Mouse (Mus musculus): Measurements from ENCODE around the gene Prr7.

Gene Prr7

DNA sequence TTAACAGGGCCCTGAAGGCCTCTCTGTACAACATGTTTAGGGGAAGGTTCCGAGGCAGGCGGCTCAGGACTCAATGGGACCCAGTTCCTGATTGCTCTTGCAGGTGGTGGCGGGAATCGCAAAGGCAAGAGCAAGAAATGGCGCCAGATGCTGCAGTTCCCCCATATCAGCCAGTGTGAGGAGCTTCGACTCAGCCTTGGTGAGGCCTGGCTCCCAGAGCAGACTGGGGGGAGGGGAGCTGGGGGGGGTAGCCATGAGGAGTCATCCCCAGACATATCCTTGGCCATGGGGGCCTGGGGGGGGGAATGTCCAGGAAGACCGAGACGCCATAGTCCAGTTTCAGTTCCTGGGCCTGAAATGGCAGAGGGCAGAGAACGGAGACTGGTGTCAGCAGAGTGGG is 14.9 kb upstream of the Prr7 start:
- DNase-seq (ENCODE audit: low spot score) = no peak

GRCm38 (mm10) chr13:55449679-55450441 is 14.2 kb upstream of the Prr7 start:
- DNase-seq (ENCODE audit: low spot score) = no peak

GRCm38 (mm10) chr13:55450511-55450980 is 13.5 kb upstream of the Prr7 start:
- no peak for DNase-seq (ENCODE audit: low spot score)

- no peak for DNase-seq (ENCODE audit: low spot score)
Measured at GRCm38 (mm10) chr13:55451296-55451695, 12.8 kb upstream of the Prr7 start.

DNA sequence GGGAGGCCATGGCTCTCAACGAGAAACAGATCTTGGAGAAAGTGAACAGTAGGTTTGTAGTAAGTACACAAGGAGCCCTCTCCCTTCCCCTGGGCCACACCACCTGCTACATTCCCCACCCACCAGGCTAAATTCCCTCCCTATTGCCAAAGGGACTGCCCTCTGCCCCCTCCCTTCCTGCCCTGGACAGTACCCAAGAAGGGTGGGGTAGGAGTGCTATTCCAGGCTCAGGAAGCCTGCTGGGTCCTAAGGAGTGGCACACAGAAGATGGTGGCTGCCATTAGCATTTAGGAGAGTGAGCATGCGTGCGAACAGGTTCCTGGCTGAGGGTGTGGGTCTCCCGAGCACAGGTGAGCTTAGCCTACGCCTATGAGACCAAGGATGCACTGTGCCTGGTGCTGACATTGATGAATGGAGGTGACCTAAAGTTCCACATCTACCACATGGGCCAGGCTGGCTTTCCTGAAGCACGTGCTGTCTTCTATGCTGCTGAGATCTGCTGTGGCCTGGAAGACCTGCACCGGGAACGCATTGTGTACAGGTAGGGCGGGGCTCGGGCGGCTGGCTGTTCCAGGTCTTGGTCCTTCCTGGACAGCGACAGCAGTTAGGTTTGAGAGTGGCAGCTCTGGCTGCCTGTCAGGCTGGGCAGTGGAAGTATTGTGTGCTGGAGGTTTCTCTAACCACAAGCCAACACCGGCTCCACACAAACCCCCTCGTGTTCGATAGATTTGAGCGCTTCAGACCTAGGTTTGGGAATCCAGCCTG is 12.1 kb upstream of the Prr7 start:
- DNase-seq (ENCODE audit: low spot score) = no peak

DNA sequence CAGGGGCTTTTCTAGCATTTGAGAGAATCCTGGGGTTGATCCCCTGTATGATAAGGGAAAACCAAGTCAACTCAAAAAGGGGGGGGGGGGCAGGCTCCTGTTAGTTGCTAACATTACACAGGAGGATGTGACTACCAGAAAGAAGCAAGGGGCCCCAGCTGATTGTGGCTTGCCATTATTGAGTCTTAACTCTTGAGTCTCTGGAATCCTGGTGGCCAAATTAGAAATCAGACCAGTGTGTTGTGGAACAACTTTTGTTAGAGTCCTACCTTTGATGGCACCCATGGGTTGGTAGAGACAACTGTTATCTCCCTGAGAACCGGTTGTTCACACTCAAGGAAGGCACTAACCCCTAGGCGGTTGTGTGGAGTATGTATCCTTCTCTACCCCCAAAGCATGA is 1.1 kb upstream of the Prr7 start:
- no peak for DNase-seq (ENCODE audit: low spot score)

DNA sequence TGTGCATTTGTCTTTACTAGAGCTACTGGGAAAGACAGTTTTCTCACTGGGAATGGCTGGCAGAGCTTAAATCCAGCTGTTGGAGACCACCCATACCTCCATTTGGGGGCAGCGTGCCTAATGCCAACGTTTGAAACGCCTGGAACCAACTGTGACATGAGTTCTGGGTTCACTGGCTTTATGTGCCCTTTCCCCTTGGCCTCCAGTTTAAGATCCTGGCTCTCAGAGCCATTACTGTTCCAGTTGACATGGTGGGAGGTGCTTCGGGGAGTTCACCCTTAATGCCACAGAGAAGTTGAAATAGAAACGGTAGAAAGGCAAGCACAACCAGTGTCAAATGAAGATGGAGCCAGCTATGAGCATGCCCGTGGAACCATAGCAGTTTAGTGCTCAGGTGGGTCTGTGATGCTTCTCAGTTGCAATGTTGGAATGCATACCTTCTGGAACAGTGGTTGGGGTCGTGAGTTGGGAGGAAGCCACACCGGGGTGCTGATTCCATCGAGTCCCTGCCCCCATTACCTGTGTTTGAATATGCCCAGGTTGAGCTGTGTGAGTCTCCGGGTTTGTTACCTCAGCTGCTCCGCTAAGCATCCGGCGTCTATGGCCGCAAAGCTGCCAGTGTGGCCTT is 554 bp upstream of the Prr7 start:
- DNase-seq (ENCODE audit: low spot score) = no peak

GRCm38 (mm10) chr13:55465184-55465583 is 1.1 kb downstream of the Prr7 start:
- no peak for DNase-seq (ENCODE audit: low spot score)

DNA sequence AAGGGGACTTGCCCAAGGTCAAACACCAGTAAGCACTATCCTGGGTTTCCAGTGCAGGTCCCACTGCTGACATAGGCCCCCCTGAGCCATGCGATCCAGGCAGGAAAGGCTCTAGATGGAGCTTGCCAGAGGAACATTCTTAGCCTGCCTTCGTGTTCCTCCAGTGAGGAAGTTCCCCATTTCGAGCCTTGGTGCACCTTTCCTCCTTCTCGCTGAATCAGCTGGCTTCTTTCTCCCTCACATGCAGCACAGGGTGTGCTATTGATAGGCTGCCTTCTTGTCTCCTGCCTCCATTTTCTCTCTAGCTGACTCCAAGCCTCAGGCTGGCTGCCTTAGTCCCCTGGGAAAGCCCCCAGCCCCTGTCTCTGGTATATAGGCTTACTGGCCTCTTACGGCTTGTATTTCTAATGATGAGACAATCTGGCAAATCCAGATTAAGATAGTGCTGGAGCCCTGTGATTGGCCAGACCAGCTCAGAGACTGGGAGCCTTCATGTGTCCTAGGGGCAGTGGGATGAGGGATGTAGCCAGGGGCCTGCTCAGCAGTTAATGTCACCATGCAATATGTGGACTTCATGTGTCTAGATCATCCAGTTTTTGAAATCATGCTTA is 1.9 kb downstream of the Prr7 start:
- DNase-seq (ENCODE audit: low spot score) = no peak

GRCm38 (mm10) chr13:55468851-55469560 is 4.9 kb downstream of the Prr7 start:
- DNase-seq (ENCODE audit: low spot score) = no peak

GRCm38 (mm10) chr13:55470372-55470771 is 6.3 kb downstream of the Prr7 start:
- DNase-seq (ENCODE audit: low spot score) = no peak

DNA sequence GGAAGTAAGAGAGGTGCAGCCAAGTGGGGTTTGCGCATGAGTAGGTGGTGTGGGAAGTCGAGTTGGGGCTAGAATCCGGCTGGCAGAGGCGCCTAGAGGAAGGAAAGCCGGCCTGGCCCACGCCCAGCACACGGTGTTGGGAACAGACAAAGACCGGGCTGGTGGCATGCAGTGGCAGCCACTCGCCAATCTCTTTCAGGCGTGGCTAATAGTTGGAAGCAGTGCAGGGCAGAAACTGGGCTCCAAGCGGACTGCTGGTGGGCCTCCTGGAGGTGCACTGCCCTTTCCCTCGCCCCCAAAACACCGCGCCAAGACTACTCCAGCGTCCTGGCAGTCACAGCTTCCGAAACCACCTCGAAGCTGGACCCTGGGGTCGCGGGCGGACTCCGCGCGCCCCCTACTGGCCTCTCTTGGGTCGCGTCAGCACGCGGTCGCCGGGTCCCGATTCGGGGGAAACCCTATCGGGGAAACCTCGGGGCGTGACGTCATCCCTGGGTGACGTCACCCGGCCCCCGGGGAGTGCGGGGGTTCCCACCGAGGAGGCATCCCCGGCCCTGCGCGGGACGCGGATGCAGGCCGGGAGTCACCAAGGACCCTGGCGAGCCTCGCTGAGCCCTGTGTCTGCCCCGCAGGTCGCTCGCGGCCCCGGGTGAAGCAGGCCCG is 7.2 kb downstream of the Prr7 start:
- no peak for DNase-seq (ENCODE audit: low spot score)

DNA sequence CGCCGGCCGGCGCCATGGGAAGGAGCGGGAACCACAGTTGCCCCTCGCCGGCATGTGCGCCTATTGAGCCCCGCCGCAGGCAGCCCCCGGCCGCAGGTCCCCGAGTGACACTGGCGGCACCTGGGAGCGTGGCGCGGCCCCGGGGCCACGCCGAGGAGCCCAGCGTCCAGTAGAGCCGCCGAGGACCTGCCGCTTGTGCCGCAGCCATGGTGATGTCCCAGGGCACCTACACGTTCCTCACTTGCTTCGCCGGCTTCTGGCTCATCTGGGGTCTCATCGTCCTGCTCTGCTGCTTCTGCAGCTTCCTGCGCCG is 7.7 kb downstream of the Prr7 start:
- no peak for DNase-seq (ENCODE audit: low spot score)

- no peak for DNase-seq (ENCODE audit: low spot score)
Measured at GRCm38 (mm10) chr13:55472132-55473022, 8.3 kb downstream of the Prr7 start.

- no peak for DNase-seq (ENCODE audit: low spot score)
Measured at GRCm38 (mm10) chr13:55473076-55473831, 9.2 kb downstream of the Prr7 start.

DNA sequence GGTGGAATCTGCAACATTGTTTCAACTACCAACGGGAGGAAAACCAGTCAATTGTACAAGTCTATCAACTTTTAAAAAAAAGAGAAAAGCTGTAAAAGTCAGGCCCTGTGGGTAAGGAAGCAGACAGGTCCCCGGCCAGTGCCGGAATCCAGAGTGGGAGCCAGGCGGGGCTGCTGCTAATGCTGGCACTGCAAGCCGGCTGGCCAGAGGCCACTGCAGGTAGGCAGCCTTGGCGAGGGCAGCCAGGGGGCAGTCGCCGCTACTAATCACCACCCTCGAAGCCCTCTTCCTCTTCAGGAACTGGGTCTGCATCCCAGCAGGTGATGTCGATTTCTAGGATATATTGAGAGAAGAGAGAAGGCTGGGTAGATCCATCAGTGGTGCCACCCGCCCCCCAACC is 9.9 kb downstream of the Prr7 start:
- DNase-seq (ENCODE audit: low spot score) = no peak

GRCm38 (mm10) chr13:55474621-55475069 is 10.6 kb downstream of the Prr7 start:
- DNase-seq (ENCODE audit: low spot score) = no peak

GRCm38 (mm10) chr13:55475750-55476149 is 11.7 kb downstream of the Prr7 start:
- DNase-seq (ENCODE audit: low spot score) = no peak

DNA sequence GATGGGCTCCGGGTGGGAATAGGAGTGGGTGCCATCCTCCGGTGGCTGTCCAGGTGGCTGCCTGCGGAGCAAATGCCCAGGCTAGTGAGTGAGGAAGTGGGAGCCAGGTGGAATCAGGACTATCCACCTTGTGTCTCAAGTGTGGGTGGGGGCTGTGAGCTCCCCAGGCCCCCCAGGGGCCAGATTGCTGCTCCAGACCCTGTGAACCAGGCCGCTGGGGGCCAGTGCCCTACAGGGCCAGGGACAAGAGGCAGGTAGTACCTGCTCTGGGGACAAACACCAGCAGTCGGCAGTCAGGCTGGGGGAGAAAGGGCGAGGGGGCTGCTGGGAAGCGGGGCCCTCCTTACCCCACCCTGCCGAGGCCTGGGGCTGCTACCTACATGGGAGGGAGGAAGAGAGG is 12.2 kb downstream of the Prr7 start:
- no peak for DNase-seq (ENCODE audit: low spot score)

GRCm38 (mm10) chr13:55477492-55477891 is 13.4 kb downstream of the Prr7 start:
- no peak for DNase-seq (ENCODE audit: low spot score)
